Mouse (Mus musculus) kidney, adult 18-20 months (tissue): ENCODE data around the gene Bend7.

Experiments
- DNase-seq: peaks from one replicate; pipeline ENCODE4 v3.0.0; 2021

Gene Bend7

GRCm38 (mm10) chr2:4782809-4783641 is 65.4 kb downstream of the Bend7 start:
- no peak for DNase-seq

GRCm38 (mm10) chr2:4784012-4784411 is 66.4 kb downstream of the Bend7 start:
- DNase-seq: no peak

GRCm38 (mm10) chr2:4785016-4785415 is 67.4 kb downstream of the Bend7 start:
- no peak for DNase-seq

GRCm38 (mm10) chr2:4787223-4787622 is 69.6 kb downstream of the Bend7 start:
- no peak for DNase-seq

- no peak for DNase-seq
These were observed 74.0 kb downstream of the Bend7 start for GRCm38 (mm10) chr2:4791646-4792045.

- no peak for DNase-seq
These were observed 74.9 kb downstream of the Bend7 start for GRCm38 (mm10) chr2:4792554-4792953.

GRCm38 (mm10) chr2:4802395-4803176 is 85.0 kb downstream of the Bend7 start:
- DNase-seq: no peak

- DNase-seq: no peak
These were observed 98.7 kb downstream of the Bend7 start for GRCm38 (mm10) chr2:4816308-4816707.

- no peak for DNase-seq
These were observed 100.0 kb downstream of the Bend7 start for GRCm38 (mm10) chr2:4817678-4818077.

- no peak for DNase-seq
These were observed 102.6 kb downstream of the Bend7 start for GRCm38 (mm10) chr2:4820230-4820629.

- DNase-seq: no peak
These were observed 106.4 kb downstream of the Bend7 start for GRCm38 (mm10) chr2:4824067-4824466.

- DNase-seq: no peak
These were observed 110.4 kb downstream of the Bend7 start for GRCm38 (mm10) chr2:4828032-4828431.

- no peak for DNase-seq
These were observed 110.9 kb downstream of the Bend7 start for GRCm38 (mm10) chr2:4828446-4828997.

GRCm38 (mm10) chr2:4829007-4829406 is 111.4 kb downstream of the Bend7 start:
- DNase-seq: no peak

GRCm38 (mm10) chr2:4829489-4830065 is 111.9 kb downstream of the Bend7 start:
- DNase-seq: no peak

GRCm38 (mm10) chr2:4831493-4831892 is 113.9 kb downstream of the Bend7 start:
- no peak for DNase-seq

GRCm38 (mm10) chr2:4832166-4832565 is 114.5 kb downstream of the Bend7 start:
- DNase-seq: no peak

GRCm38 (mm10) chr2:4849449-4849848 is 131.8 kb downstream of the Bend7 start:
- no peak for DNase-seq
